Mouse (Mus musculus): ENCODE data around the gene Gpr88. TPM values are rescaled to one million over a fixed set of nuclear protein-coding genes. Genes with fewer than 3 reads are reported as not detected.
"Not testable (repeated sequence)": the region's sequence is repeated elsewhere in the genome, so short reads cannot be mapped to it uniquely, and the experiment has no call there.

Gpr88 gene
- total RNA-seq, 2 experiments from 2014 or later: 0.50 to 0.82 TPM

DNA sequence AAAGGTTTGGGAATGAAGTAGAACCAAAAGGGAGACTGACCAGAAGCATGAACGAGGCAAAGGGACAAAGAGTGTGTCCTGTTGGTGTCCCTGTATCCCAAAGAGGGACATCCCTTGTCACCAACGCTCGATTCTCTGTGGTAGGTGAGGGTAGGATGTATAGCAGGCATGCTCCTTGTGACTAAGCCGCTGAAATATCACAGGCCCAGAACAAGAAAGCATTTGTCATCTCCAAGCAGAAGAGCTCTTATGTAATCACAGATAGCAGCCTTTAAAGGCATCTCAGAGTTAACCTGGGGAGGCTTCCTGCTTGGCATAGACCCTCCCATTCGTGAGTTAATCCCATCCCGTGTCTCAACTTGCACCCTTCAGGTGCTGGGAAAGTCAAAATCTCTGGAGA is 8.8 kb downstream of the Gpr88 start:
- DNase-seq (ENCODE audit: low spot score in 2 of 2): no peak

DNA sequence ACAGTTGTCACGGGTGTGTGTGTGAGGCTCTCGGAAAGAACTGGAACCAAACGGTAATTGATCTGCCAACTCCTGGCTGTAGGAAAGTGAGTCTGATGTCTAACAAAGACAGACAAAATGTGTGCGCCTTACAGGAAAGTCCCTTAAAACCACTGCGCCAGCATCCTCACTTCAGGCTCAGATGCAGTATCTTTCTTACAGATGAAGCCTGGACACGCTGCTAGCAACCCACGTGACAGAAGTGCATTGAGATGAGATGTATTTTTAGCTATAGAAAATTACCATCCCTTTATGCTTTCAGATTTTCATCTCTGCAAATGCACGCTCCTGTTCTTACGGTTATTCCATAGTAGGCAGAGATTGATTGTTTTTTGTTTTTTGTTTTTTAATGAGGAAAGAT is 10.6 kb downstream of the Gpr88 start:
- no peak for DNase-seq (ENCODE audit: low spot score in 2 of 2)

DNA sequence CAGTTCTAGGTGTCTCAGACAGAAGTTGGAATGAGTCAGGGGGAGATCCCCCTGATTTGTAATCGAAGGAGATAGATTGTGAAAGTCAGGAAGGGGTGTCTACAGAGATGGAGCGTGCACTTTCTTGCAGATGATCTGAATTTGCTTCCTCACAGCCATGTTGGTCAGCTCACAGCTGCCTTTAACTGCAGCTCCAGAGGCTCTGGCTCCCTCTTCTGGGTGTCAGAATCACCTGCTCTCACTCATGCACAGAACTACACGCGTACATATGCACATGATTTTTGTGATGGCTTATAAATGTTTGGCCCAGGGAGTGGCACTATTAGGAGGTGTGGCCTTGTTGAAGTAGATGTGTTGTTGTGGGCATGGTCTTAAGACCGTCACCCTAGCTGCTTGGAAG is 15.8 kb downstream of the Gpr88 start:
- no peak for DNase-seq (ENCODE audit: low spot score in 2 of 2)

DNA sequence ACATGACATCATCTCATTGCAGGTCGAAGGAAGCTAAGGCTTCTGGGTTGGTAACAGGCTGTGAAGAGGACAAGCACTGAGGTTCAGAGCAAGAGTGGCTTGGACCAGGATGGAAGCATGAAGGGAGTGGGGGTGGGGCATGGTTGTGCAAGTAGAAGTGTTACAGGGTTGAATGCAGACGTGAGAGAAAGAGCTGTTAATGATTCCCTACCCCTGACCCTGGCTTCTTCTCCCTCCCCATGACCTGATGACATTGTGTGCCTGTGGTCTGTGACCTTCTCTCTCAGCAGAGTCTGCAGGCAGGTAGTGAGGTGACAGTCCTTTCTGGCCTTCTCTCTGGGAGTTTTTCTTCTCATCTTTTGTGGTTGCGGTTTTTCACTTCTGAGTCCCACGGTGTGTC is 16.4 kb downstream of the Gpr88 start:
- no peak for DNase-seq (ENCODE audit: low spot score in 2 of 2)

DNA sequence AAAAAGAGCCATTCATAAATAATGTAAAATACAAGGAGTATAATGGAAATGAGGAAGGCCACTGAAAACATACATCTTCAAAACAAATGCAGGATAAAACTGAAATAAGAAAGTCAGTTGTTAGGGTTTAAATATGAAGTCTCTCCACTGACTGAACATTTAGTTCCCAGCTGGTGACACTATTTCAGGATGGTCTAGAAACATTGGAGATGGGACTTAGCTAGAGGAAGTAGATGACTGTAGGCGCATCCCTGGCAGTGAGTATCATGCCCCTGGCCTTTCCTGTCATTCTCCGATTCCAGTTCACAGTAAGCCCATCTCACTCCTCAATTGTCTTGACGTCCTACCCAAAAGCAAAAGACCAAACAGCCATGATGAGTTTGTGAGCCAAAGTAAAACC is 19.8 kb downstream of the Gpr88 start:
- DNase-seq (ENCODE audit: low spot score in 2 of 2): no peak

DNA sequence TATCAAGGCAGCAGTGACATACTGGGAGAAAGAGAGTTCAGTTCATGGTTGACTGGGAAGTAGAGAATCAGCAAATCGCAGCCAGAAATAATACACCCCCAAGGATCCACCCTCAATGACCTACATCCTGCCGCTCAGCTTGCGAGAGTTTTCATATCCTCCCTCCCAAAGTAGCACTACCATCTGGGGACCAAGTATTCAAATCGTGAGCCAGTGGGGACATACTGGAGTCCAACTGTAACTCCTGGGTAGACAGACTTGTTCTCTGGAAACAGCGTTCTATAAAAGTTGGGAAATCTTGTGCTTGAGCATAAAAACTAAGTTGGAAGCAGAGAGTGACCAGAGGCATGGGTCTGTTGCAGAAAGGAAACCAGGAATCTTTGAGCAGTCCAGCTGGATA is 20.5 kb downstream of the Gpr88 start:
- no peak for DNase-seq (ENCODE audit: low spot score in 2 of 2)

DNA sequence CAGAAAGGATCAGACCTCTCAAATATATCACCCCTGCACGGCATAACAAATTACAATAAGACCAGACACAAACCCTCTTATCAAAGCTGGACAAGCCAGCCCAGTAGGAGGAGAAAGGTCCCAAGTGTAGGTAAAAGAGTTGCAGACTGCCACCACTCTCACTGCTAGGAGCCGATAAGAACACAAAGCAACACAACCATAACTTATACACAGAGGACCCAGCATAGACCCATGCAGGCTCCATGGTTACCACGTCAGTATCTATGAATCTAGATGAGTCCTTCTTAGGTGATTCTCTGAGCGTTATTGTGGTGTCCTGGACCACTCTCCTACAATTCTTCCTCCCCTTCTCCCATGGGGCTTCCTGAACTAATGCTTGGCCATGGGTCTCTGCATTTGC is 24.0 kb downstream of the Gpr88 start:
- DNase-seq (ENCODE audit: low spot score in 2 of 2): no peak

DNA sequence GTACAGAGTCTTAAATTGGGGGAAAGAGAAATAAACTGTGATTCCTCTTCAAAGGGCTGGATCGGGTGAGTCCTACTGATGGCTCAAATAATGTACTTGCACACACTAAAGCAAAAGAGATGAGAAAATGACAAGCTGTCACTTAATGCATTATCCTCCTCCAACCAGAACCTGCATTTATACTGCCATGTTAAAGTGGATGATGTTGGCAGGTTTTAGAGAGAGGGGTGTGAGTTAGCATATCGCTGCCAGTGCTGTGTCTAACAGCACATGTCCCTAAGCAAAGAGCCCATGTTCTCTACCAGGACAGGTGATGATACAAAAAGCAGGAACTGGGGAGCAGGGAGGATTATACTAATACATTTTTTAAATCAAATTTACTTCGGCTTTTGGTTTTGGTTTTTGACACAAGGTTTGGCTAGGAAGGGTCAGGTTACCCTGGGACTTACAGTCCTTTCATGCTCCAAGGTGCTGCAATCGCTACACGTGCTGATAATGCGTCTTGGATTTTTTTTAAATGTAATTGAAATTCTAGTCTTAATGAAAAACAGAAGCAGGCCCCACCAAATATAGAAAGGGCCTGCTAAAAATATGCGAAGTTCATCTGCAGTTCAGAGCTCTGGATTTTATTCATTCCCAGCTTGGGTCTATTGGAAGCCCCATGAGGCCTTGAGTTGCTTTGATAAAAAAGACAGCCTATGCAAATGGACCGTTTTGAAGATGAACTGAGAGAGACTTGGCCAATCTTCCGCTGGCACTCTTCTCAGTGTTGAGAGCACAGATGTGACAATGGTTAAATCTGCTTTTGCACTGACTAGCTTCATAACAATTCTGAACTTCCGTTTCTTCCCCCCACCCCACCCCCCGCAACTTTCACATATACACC is 24.7 kb downstream of the Gpr88 start:
- no peak for DNase-seq (ENCODE audit: low spot score in 2 of 2)

DNA sequence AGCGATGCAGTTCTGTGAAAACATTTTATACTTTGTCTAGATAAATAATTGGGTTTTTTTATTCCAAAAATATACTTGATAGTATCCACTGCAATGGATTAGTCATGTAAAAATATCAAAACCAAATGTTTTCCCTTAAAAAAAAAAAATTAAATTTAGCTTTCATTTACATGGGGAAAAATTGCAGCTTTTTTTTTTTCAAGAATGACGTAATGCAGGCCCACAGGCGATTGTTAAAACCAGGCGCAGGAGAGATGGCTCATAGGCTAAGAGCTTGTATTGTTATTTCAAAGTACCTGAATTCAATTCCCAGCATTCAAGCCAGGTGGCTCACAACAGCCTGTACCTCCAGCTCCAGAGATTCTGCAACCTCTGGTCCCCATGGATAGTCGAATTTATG is 25.9 kb downstream of the Gpr88 start:
- DNase-seq (ENCODE audit: low spot score in 2 of 2): no peak

DNA sequence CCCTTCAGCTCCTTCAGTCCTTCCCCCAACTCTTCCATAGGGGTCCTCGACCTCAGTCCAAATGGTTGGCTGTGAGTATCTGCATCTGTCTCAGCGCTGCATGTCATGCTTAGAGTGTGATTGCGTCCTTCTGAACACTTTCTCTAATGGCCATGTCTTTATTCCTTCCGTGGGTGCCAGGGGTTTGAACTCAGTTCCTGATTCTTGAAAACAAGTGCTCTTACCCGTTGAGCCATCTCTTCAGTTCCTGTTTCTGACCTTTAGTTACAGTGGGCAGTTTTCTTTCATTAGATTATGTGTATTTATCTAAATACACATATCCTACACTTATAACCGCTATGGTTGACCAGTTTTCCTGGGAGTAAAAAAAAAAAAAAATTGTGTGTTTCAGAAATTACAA is 26.4 kb downstream of the Gpr88 start:
- no peak for DNase-seq (ENCODE audit: low spot score in 2 of 2)

DNA sequence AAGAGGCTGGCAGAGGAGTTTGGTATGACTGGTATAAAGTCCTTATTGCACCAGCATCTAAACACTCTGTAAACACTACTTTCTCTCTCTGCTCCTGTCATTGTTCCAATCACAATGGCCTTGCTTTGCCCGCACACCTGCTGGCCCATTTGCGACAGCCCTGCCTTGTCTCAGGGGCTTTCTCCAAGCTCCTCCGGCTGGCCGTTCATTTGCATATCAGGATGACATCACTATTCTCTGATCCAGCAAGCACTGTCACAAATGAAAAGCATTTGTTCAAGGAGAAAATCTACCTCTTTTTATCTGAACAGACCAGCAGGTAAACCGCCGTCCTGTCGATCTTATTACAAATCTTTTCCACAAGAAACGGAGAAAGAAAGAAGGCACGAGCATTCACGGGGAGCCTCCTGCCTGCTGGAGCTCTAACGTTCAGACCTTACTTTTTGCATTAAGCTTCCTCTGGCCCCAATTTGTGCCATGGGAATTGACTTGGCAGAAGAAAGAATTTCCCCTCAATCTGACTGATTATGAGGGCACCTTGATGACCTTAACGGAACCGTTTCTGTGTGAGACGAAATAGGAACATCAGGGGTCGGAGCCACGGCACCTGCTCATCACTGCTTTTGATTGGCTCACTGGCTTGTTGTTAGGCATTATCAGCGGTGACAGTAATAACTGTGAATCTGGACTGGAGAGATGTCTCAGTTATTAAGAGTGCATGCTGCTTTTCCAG is 30.6 kb downstream of the Gpr88 start:
- DNase-seq (ENCODE audit: low spot score in 2 of 2): no peak

DNA sequence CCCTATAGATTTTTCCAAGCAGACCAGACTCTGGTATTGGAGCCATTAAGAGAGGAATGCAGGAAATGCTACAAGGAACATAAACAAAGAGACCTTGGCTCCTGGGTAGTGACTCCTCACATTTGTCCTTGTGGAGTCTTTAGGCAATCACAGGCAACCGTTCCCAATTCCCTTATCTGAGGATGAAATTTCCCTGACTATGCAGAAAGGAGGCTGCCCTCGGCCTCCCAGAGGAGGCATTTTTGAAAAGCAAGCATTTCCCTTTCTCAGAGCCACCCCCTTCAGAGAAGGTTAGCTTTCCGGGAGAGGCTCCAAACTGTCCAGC is 31.7 kb downstream of the Gpr88 start:
- DNase-seq (ENCODE audit: low spot score in 2 of 2): no peak

DNA sequence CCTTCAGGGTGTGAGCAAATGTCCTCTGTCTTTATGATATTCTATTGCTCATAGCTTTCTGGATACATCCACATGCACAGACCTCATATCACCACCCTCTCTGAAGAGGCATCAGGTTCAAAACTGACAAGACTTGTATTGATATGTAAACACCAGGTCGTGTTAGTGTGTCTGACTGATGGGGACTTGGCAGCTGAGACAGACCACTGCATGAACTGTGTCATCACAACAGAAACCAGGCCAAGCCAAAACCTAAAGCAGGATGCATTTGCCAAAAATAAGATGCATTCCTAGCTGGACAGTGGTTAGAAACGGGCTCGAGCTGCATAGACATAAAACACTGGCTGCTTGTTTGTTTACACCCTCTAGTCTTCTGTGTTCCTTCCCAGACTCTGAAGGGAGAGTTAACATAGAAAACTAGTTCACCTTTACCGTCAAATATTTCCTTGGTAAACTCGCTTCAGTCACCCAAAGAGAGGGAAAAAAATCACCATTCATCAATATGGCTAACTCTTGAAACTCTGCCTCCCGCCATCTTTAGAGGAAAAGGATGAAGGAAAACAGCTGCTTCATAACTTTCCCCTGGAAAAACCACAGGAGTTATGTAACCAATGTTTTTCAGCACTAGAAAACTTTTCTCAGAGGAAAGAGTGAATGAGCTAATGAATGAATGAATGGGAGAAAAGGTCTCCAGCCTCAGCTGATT is 32.2 kb downstream of the Gpr88 start:
- DNase-seq (ENCODE audit: low spot score in 2 of 2): no peak

DNA sequence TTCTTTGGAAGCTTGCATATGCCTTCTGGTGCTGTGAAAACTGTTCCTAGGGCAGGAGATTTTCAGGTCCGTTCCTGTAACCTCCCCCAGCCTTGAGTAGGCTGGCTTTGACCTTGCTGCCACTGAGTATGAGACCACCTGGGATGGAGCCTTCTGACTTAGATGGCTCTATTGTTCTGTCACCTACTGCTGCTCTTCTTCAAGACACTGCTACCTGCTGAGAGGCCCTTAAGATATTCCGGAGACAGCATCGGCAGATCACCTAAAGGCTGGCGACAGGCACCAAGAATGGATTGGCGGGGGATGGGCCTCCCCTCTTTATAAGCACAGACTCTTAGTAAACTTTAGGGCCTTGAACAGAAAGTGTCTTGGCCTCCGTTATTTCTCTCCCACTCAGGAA is 35.9 kb downstream of the Gpr88 start:
- not testable (repeated sequence) for DNase-seq (ENCODE audit: low spot score in 2 of 2)

DNA sequence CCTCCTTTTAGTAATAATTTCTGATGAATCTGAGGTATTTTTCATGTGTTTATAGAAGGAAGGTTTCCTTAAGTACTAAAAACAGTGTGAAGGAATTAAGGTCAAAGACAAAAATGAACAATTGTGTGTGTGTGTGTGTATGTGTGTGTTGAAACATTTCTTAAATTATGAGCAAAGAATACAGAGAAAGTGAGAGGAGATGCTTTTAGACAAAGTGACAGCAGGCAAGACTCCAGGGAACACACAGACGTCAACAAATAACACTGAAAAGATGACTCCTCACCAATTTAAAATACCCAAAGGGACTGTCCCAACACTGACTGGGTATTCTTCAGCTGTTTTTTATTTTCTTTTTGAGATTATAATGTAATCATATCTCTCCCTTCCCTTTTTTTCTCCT is 37.0 kb downstream of the Gpr88 start:
- no peak for DNase-seq (ENCODE audit: low spot score in 2 of 2)

DNA sequence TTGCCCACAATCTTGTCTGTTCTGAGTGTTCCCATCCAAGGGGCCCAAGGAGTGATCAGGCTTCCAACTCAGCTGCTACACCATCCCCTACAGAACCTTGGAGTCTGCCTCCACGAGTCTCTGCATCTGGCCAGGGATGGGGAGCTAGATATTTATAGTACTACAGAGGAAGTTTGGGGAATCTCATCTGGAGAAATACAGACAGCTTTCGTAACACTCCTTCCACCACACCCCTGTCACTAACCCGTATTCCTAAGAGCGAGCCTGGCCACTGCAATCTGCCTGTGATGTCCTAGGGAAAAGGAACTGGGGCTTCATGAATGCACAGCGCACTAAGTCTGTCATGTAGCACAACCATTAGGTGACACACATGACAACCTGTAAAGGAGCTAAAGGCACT is 41.7 kb downstream of the Gpr88 start:
- DNase-seq (ENCODE audit: low spot score in 2 of 2): no peak

DNA sequence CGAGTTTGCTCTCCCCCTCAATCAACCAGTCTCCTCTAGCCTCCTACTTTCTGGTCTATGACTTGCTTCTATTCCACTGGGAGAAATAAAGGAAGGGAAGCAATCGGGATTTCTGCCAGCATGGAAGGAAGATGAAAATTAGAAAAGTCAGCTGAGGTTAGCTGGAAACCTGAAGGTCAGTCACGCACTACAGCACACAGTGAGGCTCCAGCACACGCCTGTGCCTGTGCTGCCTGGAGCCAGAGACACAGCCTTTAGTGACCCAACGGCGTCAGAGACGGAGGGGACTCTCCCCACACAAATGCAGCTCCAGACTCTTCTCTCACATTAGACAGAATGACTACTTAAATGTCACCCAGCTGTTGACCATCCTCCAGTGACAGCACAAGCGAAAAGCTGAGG is 42.6 kb downstream of the Gpr88 start:
- no peak for DNase-seq (ENCODE audit: low spot score in 2 of 2)

DNA sequence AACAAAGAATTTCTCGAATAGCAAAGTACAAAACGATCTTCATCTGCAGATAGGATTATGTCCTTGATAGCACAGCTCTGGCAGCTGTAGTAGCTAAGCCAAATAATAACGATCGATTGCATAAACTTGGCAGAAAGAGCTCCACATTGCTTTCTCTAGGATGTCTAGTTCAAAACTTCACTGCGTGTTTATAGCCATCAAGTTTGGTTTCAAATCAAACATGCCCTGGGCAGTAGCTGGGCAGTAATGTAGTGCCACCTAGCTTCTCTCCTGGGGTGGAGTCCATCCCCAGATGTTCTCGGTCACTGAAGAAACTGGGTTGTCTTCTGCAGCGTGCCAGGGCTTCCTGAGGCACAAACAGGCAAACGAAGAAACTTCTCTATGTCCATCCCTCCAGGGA is 44.1 kb downstream of the Gpr88 start:
- no peak for DNase-seq (ENCODE audit: low spot score in 2 of 2)

DNA sequence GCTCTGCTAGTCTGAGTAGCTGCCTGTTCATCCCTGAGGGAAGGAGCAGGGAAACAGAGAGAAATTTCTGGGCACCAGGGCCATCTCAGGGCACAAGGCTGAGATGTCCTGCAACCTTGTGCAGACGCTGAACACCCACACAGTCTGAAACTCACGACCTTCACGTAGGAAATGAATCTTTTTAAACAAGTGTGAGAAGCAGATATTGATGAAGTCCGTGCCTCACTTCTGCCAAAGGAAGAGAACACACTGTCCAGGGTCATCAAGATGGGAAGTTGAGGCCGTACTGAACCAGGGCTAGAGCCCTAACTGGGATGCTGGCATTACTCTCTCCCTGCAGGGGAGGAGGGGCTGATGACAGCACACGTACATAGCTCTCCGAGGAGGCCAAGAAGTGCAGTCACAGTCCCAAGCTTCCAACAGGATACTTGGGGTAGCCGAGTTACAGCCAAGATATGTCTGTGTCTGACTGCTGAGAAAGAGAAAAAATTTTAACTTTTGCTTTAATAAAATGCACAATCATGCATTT is 46.9 kb downstream of the Gpr88 start:
- no peak for DNase-seq (ENCODE audit: low spot score in 2 of 2)

DNA sequence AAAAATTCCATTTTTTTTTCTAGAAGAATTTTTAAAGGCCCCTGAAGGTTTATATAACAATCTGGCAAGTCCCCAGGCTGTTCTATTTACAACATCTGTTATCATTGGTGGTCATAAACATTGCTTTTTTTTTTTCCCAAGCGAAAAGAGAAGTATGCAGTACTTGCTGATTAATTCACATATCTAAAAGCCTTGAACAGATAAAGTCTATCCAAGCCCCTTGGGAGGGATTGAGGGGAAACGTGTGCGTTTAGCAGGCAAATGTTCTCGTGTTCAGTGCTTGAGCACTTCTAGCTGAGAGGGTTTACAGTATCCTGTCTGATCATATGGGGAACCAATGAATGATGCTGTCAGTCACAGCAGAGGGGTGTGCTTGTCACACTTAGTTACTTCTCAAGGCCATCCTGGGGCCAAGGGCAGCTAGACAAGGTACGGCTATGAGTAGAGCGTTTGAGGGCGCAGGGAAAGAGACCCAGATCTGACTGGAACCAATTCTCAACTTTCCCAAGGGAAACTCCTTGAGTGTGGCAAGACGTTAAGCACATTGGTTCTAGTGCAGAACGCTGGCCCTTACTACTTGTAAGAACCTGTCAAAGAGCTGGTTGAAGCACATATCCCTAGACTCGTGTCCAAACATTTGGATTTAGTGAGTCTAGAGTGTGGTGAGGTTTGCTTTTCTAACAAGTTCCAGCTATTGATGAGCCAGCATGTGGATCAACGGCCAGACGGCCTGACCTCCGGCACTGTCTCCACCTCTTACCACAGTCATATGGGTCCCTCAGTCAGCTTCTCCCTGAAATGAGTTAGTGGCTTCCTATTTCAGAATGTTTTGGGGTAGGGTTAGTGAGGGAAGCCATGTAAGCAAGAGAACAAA is 47.7 kb downstream of the Gpr88 start:
- DNase-seq (ENCODE audit: low spot score in 2 of 2): no peak

DNA sequence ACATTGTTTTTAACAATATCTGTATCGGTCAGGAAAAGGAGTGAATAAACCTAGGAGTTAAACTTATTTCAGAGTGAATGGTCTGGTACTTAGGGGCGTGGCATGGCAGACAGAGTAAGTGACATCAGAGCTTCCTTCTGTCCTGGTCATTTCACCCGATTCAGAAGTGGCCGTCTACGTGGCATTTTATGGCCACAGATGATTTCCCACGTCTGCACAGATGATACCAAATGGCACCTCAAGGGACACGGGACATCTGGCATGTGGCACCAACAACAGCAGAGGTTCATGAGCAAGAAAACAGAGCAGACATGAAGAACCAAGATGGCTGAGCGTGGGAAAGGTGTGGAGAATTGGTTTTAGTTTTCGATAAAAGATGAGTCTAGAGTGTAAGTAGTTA is 48.7 kb downstream of the Gpr88 start:
- DNase-seq (ENCODE audit: low spot score in 2 of 2): no peak

Measured in adrenal gland, postnatal 4 days (tissue).